Mouse (Mus musculus) liver, embryonic 11.5 days (tissue): ENCODE measurements at regions not wholly inside any gene's neighbourhood (a gene's known extent, or its start where the extent isn't known, plus 50 kb on each side); places are given as distances from the start of the nearest gene placed in this dataset.

ENCODE experiments used
- ATAC-seq: fragments of 200-750 bp; cut with Nextera tagmentation; replicated peaks from 2 replicates; pipeline ENCODE4 v1.8.0; 2017; ENCODE audit warnings: moderate number of reproducible peaks, mild to moderate bottlenecking, moderate TSS enrichment, moderate library complexity; ENCODE audit not compliant: low FRiP score
- DNase-seq: peaks from one replicate; pipeline ENCODE4 v3.0.0-alpha.2; 2017; ENCODE audit warnings: low spot score
- H3K27ac ChIP-seq: fragments of 300-500 bp; sonication (generic); 2 replicates; pipeline ENCODE4 v1.5.1; 2014; ENCODE audit warnings: mild to moderate bottlenecking, low read depth, low read length, control low read depth
- H3K27me3 ChIP-seq: fragments of 300-500 bp; sonication (generic); replicated peaks from 2 replicates; pipeline ENCODE4 v1.6.1; 2014; ENCODE audit warnings: low read length, mixed read lengths; ENCODE audit not compliant: control insufficient read depth, insufficient read depth
- H3K36me3 ChIP-seq: fragments of 300-500 bp; sonication (generic); 2 replicates; pipeline ENCODE4 v1.6.1; 2014; ENCODE audit warnings: mild to moderate bottlenecking, low read length, moderate library complexity, mixed read lengths; ENCODE audit not compliant: control insufficient read depth, insufficient read depth
- H3K4me1 ChIP-seq: fragments of 300-500 bp; sonication (generic); replicated peaks from 2 replicates; pipeline ENCODE4 v1.6.1; 2014; ENCODE audit warnings: low read length, mixed read lengths; ENCODE audit not compliant: control insufficient read depth, insufficient read depth
- H3K4me2 ChIP-seq: fragments of 300-500 bp; sonication (generic); 2 replicates; pipeline ENCODE4 v1.6.1; 2014; ENCODE audit warnings: mild to moderate bottlenecking, control low read depth, moderate library complexity
- H3K4me3 ChIP-seq: fragments of 300-500 bp; sonication (generic); 2 replicates; pipeline ENCODE4 v1.5.1; 2014; ENCODE audit warnings: low read depth, low read length, control low read depth
- H3K9ac ChIP-seq: fragments of 300-500 bp; sonication (generic); 2 replicates; pipeline ENCODE4 v1.6.1; 2014; ENCODE audit warnings: low read depth, low read length, control low read depth
- H3K9me3 ChIP-seq: fragments of 300-500 bp; sonication (generic); 2 replicates; pipeline ENCODE4 v1.6.1; 2016; ENCODE audit warnings: low read length, inconsistent platforms, mixed read lengths; ENCODE audit not compliant: control insufficient read depth
- WGBS: fragments of 180-500 bp; shearing (Covaris S2); extraction: QIAGEN DNeasy Blood & Tissue Kit; methylation state at CpG from one replicate; pipeline ENCODE4 v1.1.7; 2014; 5-methylcytosine and 5-hydroxymethylcytosine counted together

- ATAC-seq = no peak
- Histone ChIP-seq H3K9ac (no peak overlapping the region), H3K36me3 (no peaks in the 10 kb centered on the region), H3K27me3 (no peaks in the 10 kb centered on the region), H3K4me2 (no peak overlapping the region), H3K4me1 (no peaks in the 10 kb centered on the region), H3K9me3 (no peaks in the 10 kb centered on the region), H3K4me3 (no peak overlapping the region), H3K27ac (no peak overlapping the region)
- DNase-seq = no peak
Measured at GRCm38 (mm10) chr3:35360515-35360914, 393.4 kb upstream of the Atp11b start.

- no peak overlapping the region for H3K4me2 ChIP-seq
- H3K9ac ChIP-seq = no peak overlapping the region
- ATAC-seq (no peak), DNase-seq (no peak)
- no peaks in the 10 kb centered on the region for H3K9me3 ChIP-seq
- H3K4me3 ChIP-seq = no peak overlapping the region
- H3K27ac ChIP-seq = no peak overlapping the region
- no peaks in the 10 kb centered on the region for H3K36me3 ChIP-seq
- no peaks in the 10 kb centered on the region for H3K27me3 ChIP-seq
- no peaks in the 10 kb centered on the region for H3K4me1 ChIP-seq
- 78% methylated on average over 2 of the region's 2 CpGs for WGBS
Measured at GRCm38 (mm10) chr3:35361086-35361485, 392.8 kb upstream of the Atp11b start.

GRCm38 (mm10) chr3:35365431-35365830 lies 388.5 kb upstream of the Atp11b start:
- Histone ChIP-seq H3K27me3 (no peaks in the 10 kb centered on the region), H3K4me2 (no peak overlapping the region), H3K27ac (no peak overlapping the region), H3K4me3 (no peak overlapping the region), H3K4me1 (no peaks in the 10 kb centered on the region), H3K9me3 (no peaks in the 10 kb centered on the region), H3K36me3 (no peaks in the 10 kb centered on the region), H3K9ac (no peak overlapping the region)
- ATAC-seq = no peak
- 82% methylated on average over 6 of the region's 6 CpGs for WGBS
- no peak for DNase-seq

- Histone ChIP-seq H3K27me3 (no peaks in the 10 kb centered on the region), H3K36me3 (no peaks in the 10 kb centered on the region), H3K4me2 (no peak overlapping the region), H3K27ac (no peak overlapping the region), H3K9me3 (no peaks in the 10 kb centered on the region), H3K9ac (no peak overlapping the region), H3K4me1 (no peaks in the 10 kb centered on the region), H3K4me3 (no peak overlapping the region)
- DNase-seq = no peak
- WGBS = 84% methylated on average over 1 of the region's 1 CpGs
- no peak for ATAC-seq
Measured at GRCm38 (mm10) chr3:35372276-35372675, 381.6 kb upstream of the Atp11b start.

GRCm38 (mm10) chr3:35387386-35387785 lies 366.5 kb upstream of the Atp11b start:
- no peak overlapping the region for H3K4me3 ChIP-seq
- H3K27ac ChIP-seq = no peak overlapping the region
- H3K4me2 ChIP-seq = no peak overlapping the region
- H3K9me3 ChIP-seq = no peaks in the 10 kb centered on the region
- H3K36me3 ChIP-seq = no peaks in the 10 kb centered on the region
- 72% methylated on average over 5 of the region's 5 CpGs for WGBS
- H3K4me1 ChIP-seq = no peaks in the 10 kb centered on the region
- ATAC-seq = no peak
- no peaks in the 10 kb centered on the region for H3K27me3 ChIP-seq
- DNase-seq = no peak
- no peak overlapping the region for H3K9ac ChIP-seq

- H3K9ac ChIP-seq = no peak overlapping the region
- H3K4me3 ChIP-seq = no peak overlapping the region
- no peaks in the 10 kb centered on the region for H3K9me3 ChIP-seq
- 93% methylated on average over 2 of the region's 2 CpGs for WGBS
- H3K27ac ChIP-seq = no peak overlapping the region
- DNase-seq (no peak), ATAC-seq (no peak)
- H3K36me3 ChIP-seq = no peaks in the 10 kb centered on the region
- no peak overlapping the region for H3K4me2 ChIP-seq
- no peaks in the 10 kb centered on the region for H3K27me3 ChIP-seq
- no peaks in the 10 kb centered on the region for H3K4me1 ChIP-seq
Measured at GRCm38 (mm10) chr3:35392657-35393056, 361.2 kb upstream of the Atp11b start.

- Histone ChIP-seq H3K9me3 (no peaks in the 10 kb centered on the region), H3K4me2 (no peak overlapping the region), H3K4me3 (no peak overlapping the region), H3K27ac (no peak overlapping the region), H3K36me3 (no peaks in the 10 kb centered on the region), H3K9ac (no peak overlapping the region), H3K27me3 (no peaks in the 10 kb centered on the region), H3K4me1 (no peaks in the 10 kb centered on the region)
- WGBS = 58% methylated on average over 6 of the region's 6 CpGs
- ATAC-seq (no peak), DNase-seq (no peak)
Measured at GRCm38 (mm10) chr3:35400213-35400612, 353.7 kb upstream of the Atp11b start.

- H3K36me3 ChIP-seq = no peaks in the 10 kb centered on the region
- H3K9me3 ChIP-seq = no peaks in the 10 kb centered on the region
- no peak overlapping the region for H3K4me2 ChIP-seq
- ATAC-seq = no peak
- DNase-seq = no peak
- H3K27me3 ChIP-seq = no peaks in the 10 kb centered on the region
- WGBS = 84% methylated on average over 10 of the region's 10 CpGs
- H3K4me3 ChIP-seq = no peak overlapping the region
- no peak overlapping the region for H3K27ac ChIP-seq
- no peaks in the 10 kb centered on the region for H3K4me1 ChIP-seq
- H3K9ac ChIP-seq = no peak overlapping the region
Measured at GRCm38 (mm10) chr3:35402666-35403065, 351.2 kb upstream of the Atp11b start.

- no peak overlapping the region for H3K9ac ChIP-seq
- DNase-seq = no peak
- no peaks in the 10 kb centered on the region for H3K36me3 ChIP-seq
- no peak for ATAC-seq
- no peaks in the 10 kb centered on the region for H3K9me3 ChIP-seq
- no peaks in the 10 kb centered on the region for H3K27me3 ChIP-seq
- H3K4me3 ChIP-seq = no peak overlapping the region
- WGBS = 78% methylated on average over 5 of the region's 5 CpGs
- H3K4me1 ChIP-seq = no peaks in the 10 kb centered on the region
- H3K4me2 ChIP-seq = no peak overlapping the region
- no peak overlapping the region for H3K27ac ChIP-seq
Measured at GRCm38 (mm10) chr3:35403952-35404351, 350.0 kb upstream of the Atp11b start.
